In the genomic region with DNA sequence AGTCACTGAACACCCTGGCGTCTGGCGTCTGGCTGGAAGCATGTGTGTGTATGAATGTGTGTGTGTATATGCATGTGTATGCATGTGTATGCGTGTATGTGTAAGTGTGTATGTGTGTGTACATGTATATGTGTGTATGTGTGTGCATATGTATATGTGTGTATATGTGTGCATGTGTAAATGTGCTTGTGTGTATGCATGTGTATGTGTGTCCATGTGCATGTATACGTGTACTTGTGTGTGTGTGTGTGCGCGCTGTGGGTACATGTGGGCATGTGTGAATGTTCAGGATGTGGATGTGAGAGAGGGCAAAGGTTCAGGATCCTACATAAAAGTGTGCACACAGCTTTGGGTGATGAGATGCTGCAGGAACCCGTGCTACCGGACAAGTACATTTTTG, we compare ENCODE assay signal across 37 mouse cellular contexts. TPM values are rescaled to one million over a fixed set of nuclear protein-coding genes. Genes with fewer than 3 reads are reported as not detected.
"Had no signal": no experiment of that assay in that cellular context is flagged by ENCODE, and none has a peak within 500 bp of the region (broad histone marks: within the 10 kb centered on the region; RNA-seq: fewer than 3 reads in every experiment).

No protein-coding gene starts in this region.

- DNase-seq: cerebellum, adult 8-10 months; cerebellum, adult 9-10 months; cerebellum, adult 9-11 months; cerebellum, postnatal 10 days; cerebellum, postnatal 14 days; cerebellum, postnatal 25 days; cerebellum, postnatal 36 days; embryo, embryonic 11 days; forebrain, postnatal 0 days; gastrocnemius, adult 2 months; gastrocnemius, postnatal 10 days; gastrocnemius, postnatal 14 days; gastrocnemius, postnatal 25 days; gastrocnemius, postnatal 36 days; heart, adult 18-20 months; heart, adult 2 months had no signal

- H3K4me2 ChIP-seq: embryonic facial prominence, embryonic 12.5 days; embryonic facial prominence, embryonic 13.5 days; embryonic facial prominence, embryonic 15.5 days; forebrain, embryonic 12.5 days; forebrain, embryonic 13.5 days; forebrain, embryonic 15.5 days had no signal

- H3K27me3 ChIP-seq: embryonic facial prominence, embryonic 12.5 days; embryonic facial prominence, embryonic 13.5 days; embryonic facial prominence, embryonic 15.5 days; forebrain, embryonic 12.5 days; forebrain, embryonic 13.5 days; forebrain, embryonic 15.5 days had no signal

- H3K27ac ChIP-seq: embryonic facial prominence, embryonic 10.5 days; embryonic facial prominence, embryonic 12.5 days; embryonic facial prominence, embryonic 13.5 days; embryonic facial prominence, embryonic 15.5 days; forebrain, embryonic 10.5 days; forebrain, embryonic 12.5 days; forebrain, embryonic 13.5 days; forebrain, embryonic 15.5 days; gastrocnemius, adult 2 months; heart, adult 2 months had no signal

- ATAC-seq: forebrain, embryonic 13.5 days; forebrain, embryonic 14.5 days; forebrain, embryonic 15.5 days; forebrain, embryonic 16.5 days; forebrain, postnatal 0 days had no signal

- H3K4me3 ChIP-seq: embryonic facial prominence, embryonic 10.5 days; embryonic facial prominence, embryonic 12.5 days; embryonic facial prominence, embryonic 13.5 days; embryonic facial prominence, embryonic 15.5 days; erythroblast, embryonic 14.5 days; forebrain, embryonic 10.5 days; forebrain, embryonic 12.5 days; forebrain, embryonic 13.5 days; forebrain, embryonic 15.5 days; gastrocnemius, adult 2 months; heart, adult 2 months had no signal

- H3K9ac ChIP-seq: embryonic facial prominence, embryonic 12.5 days; embryonic facial prominence, embryonic 13.5 days; embryonic facial prominence, embryonic 15.5 days; forebrain, embryonic 12.5 days; forebrain, embryonic 13.5 days; forebrain, embryonic 15.5 days; forebrain, postnatal 0 days had no signal

- H3K9me3 ChIP-seq: embryonic facial prominence, embryonic 10.5 days; embryonic facial prominence, embryonic 12.5 days; embryonic facial prominence, embryonic 13.5 days; embryonic facial prominence, embryonic 15.5 days; forebrain, embryonic 10.5 days; forebrain, embryonic 12.5 days; forebrain, embryonic 13.5 days; forebrain, embryonic 15.5 days had no signal

- H3K4me1 ChIP-seq: embryonic facial prominence, embryonic 10.5 days; embryonic facial prominence, embryonic 12.5 days; embryonic facial prominence, embryonic 13.5 days; forebrain, embryonic 10.5 days; forebrain, embryonic 12.5 days; forebrain, embryonic 13.5 days; forebrain, embryonic 15.5 days had no signal

- H3K36me3 ChIP-seq: embryonic facial prominence, embryonic 10.5 days; embryonic facial prominence, embryonic 12.5 days; embryonic facial prominence, embryonic 13.5 days; embryonic facial prominence, embryonic 15.5 days; forebrain, embryonic 10.5 days; forebrain, embryonic 12.5 days; forebrain, embryonic 15.5 days had no signal

RNA-seq across cellular contexts. Expression of a gene that starts 0.7 kb away (rescaled TPM):
- total RNA-seq: common myeloid progenitor, adult 5-6 weeks; forebrain, postnatal 0 days; gastrocnemius, adult 2 months; gastrocnemius, adult 8-10 months; gastrocnemius, postnatal 14 days; gastrocnemius, postnatal 25 days; gastrocnemius, postnatal 36 days; gastrocnemius, postnatal 4 days; granulocyte monocyte progenitor cell, adult 5-6 weeks; heart, adult 2 months; heart, adult 8-10 months had no signal
- polyA plus RNA-seq: cortical plate, adult 2 months; embryonic facial prominence, embryonic 10.5 days; embryonic facial prominence, embryonic 11.5 days; embryonic facial prominence, embryonic 12.5 days; erythroblast, embryonic 14.5 days; forebrain, embryonic 10.5 days; forebrain, embryonic 12.5 days; forebrain, embryonic 13.5 days; forebrain, embryonic 14.5 days; forebrain, embryonic 15.5 days; forebrain, embryonic 16.5 days; forebrain, postnatal 0 days; frontal cortex, adult 2 months; heart, adult 2 months had no signal

RNA-seq across cellular contexts. Expression of a gene that starts 17.0 kb away (rescaled TPM):
- total RNA-seq: common myeloid progenitor, adult 5-6 weeks; forebrain, postnatal 0 days; gastrocnemius, adult 18-20 months; gastrocnemius, adult 2 months; gastrocnemius, adult 8-10 months; gastrocnemius, postnatal 10 days; gastrocnemius, postnatal 14 days; gastrocnemius, postnatal 25 days; gastrocnemius, postnatal 36 days; gastrocnemius, postnatal 4 days; granulocyte monocyte progenitor cell, adult 5-6 weeks; heart, adult 18-20 months; heart, adult 2 months; heart, adult 8-10 months had no signal
- polyA plus RNA-seq: cortical plate, adult 2 months; embryonic facial prominence, embryonic 10.5 days; embryonic facial prominence, embryonic 11.5 days; embryonic facial prominence, embryonic 12.5 days; erythroblast, embryonic 14.5 days; forebrain, embryonic 10.5 days; forebrain, embryonic 12.5 days; forebrain, embryonic 13.5 days; forebrain, embryonic 14.5 days; forebrain, embryonic 15.5 days; forebrain, embryonic 16.5 days; forebrain, postnatal 0 days; frontal cortex, adult 2 months; heart, adult 2 months had no signal

RNA-seq across cellular contexts. Expression of a gene that starts 38.1 kb away (rescaled TPM):
- total RNA-seq: common myeloid progenitor, adult 5-6 weeks; forebrain, postnatal 0 days; gastrocnemius, adult 18-20 months; gastrocnemius, adult 2 months; gastrocnemius, adult 8-10 months; gastrocnemius, postnatal 10 days; gastrocnemius, postnatal 14 days; gastrocnemius, postnatal 25 days; gastrocnemius, postnatal 36 days; gastrocnemius, postnatal 4 days; granulocyte monocyte progenitor cell, adult 5-6 weeks; heart, adult 18-20 months; heart, adult 2 months; heart, adult 8-10 months had no signal
- polyA plus RNA-seq: cortical plate, adult 2 months; embryonic facial prominence, embryonic 10.5 days; embryonic facial prominence, embryonic 11.5 days; embryonic facial prominence, embryonic 13.5 days; embryonic facial prominence, embryonic 14.5 days; embryonic facial prominence, embryonic 15.5 days; erythroblast, embryonic 14.5 days; forebrain, embryonic 12.5 days; forebrain, embryonic 13.5 days; forebrain, embryonic 14.5 days; forebrain, embryonic 15.5 days; forebrain, embryonic 16.5 days; forebrain, postnatal 0 days; frontal cortex, adult 2 months; heart, adult 2 months had no signal

RNA-seq across cellular contexts. Expression of a gene that starts 41.1 kb away (rescaled TPM):
- total RNA-seq: forebrain, postnatal 0 days; gastrocnemius, adult 18-20 months; gastrocnemius, adult 2 months; gastrocnemius, adult 8-10 months; gastrocnemius, postnatal 10 days; gastrocnemius, postnatal 14 days; gastrocnemius, postnatal 25 days; gastrocnemius, postnatal 36 days; gastrocnemius, postnatal 4 days had no signal
- polyA plus RNA-seq: embryonic facial prominence, embryonic 10.5 days; embryonic facial prominence, embryonic 11.5 days; erythroblast, embryonic 14.5 days; forebrain, embryonic 10.5 days; forebrain, embryonic 12.5 days; forebrain, embryonic 13.5 days; forebrain, embryonic 14.5 days; forebrain, embryonic 15.5 days; forebrain, embryonic 16.5 days; forebrain, postnatal 0 days had no signal
